Mouse (Mus musculus) frontal cortex, adult 2 months (tissue): ENCODE data around the gene Gm8871. TPM values are rescaled to one million over a fixed set of nuclear protein-coding genes. Genes with fewer than 3 reads are reported as not detected.
"Not testable (repeated sequence)": the region's sequence is repeated elsewhere in the genome, so short reads cannot be mapped to it uniquely, and the experiment has no call there.

Experiments
- DNase-seq, 2 experiments: peaks; one replicate each; pipeline ENCODE4 v3.0.0; 2022; ENCODE audit warnings: low spot score in 1 of 2; ENCODE audit errors: extremely low spot score in 1 of 2
- polyA plus RNA-seq: library from polyadenylated mRNA; depleted of rRNA; stranded (reverse); fragments of >200 nt; gene quantifications from 2 replicates; pipeline ENCODE4 v1.2.3, GENCODE M21; 2012; rRNA removed

The Gm8871 gene
- polyA plus RNA-seq = not detected in 2 replicates

GRCm38 (mm10) chr5:10947505-10947904, at the start of gene Gm8871, which contains the start of gene Gm8857:
TSS of gene Gm8871 (plus strand) at chr5:10947805.
TSS of gene Gm8857 (plus strand) at chr5:10947807.
- DNase-seq = not testable (repeated sequence)

- DNase-seq = not testable (repeated sequence)
Observed at GRCm38 (mm10) chr5:10953512-10953911, 5.9 kb downstream of the Gm8871 start.

GRCm38 (mm10) chr5:10958057-10958456, 10.5 kb downstream of the Gm8871 start:
- DNase-seq = peak in 1 of 2 experiments; percentile 0

Other genes with a start within 250 kb of the Gm8871 start
- not detected in 2 replicates for gene Gm8857, start within 50 bp of the Gm8871 start, polyA plus RNA-seq
- gene Gm8879, start 179.8 kb downstream of the Gm8871 start, polyA plus RNA-seq = not detected in 2 replicates
- gene Gm5861, start 235.3 kb downstream of the Gm8871 start, polyA plus RNA-seq = not detected in 2 replicates